Mouse (Mus musculus): ENCODE measurements at regions not wholly inside any gene's neighbourhood (a gene's known extent, or its start where the extent isn't known, plus 50 kb on each side); places are given as distances from the start of the nearest gene placed in this dataset.

DNA sequence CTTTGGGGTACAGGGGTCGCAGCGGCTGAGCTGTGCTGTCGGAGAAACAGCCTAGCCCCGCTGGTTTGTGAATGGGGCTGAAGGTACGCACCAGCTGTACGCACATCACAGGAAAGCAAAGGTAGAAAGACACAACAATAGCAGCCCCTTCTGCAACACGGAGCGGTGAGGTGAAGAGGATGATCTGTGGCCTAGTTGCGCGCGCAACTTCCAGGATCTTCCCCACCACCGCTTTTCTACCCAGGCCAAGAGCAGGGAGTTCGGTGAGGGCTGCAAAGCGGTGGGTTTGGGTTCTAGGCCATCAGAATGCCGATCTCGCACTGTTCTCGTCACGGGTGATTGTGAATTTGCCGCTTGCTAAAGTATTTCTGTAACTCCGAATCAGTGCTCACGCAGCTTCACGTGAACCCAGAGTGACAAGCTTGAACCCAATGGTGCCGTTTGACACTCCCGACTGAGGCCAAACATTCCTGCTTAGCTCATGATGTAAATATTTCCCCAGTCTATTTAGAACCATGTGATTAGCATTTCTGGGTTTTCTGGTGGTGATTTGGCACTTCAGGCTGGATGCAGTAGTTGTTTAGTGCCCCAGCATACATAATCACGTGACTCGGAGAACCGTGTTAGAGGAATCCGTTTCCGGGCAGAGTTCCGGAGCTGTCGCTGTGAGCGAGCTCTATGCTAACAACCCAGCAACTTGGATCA, 54.7 kb downstream of the Cryaa start:
- no peaks in the 10 kb centered on the region for H3K9me3 ChIP-seq (ENCODE audit: control insufficient read depth, low read length)
- no peak overlapping the region for H3K4me2 ChIP-seq (ENCODE audit: low read depth)
- H3K4me3 ChIP-seq (ENCODE audit: low read depth, low read length) = no peak overlapping the region
- H3K9ac ChIP-seq (ENCODE audit: low read length) = no peak overlapping the region
- no peak overlapping the region for H3K27ac ChIP-seq (ENCODE audit: low read depth, low read length)
- no peak for ATAC-seq (ENCODE audit: insufficient read depth, low FRiP score, low TSS enrichment)
- H3K36me3 ChIP-seq (ENCODE audit: control insufficient read depth, insufficient read depth, low read length) = no peaks in the 10 kb centered on the region
- H3K27me3 ChIP-seq (ENCODE audit: control insufficient read depth, insufficient read depth, low read length) = no peaks in the 10 kb centered on the region
- no peaks in the 10 kb centered on the region for H3K4me1 ChIP-seq (ENCODE audit: control insufficient read depth, insufficient read depth, low read length)
- WGBS = 95% methylated on average over 32 of the region's 32 CpGs
- DNase-seq (ENCODE audit: low spot score) = no peak

DNA sequence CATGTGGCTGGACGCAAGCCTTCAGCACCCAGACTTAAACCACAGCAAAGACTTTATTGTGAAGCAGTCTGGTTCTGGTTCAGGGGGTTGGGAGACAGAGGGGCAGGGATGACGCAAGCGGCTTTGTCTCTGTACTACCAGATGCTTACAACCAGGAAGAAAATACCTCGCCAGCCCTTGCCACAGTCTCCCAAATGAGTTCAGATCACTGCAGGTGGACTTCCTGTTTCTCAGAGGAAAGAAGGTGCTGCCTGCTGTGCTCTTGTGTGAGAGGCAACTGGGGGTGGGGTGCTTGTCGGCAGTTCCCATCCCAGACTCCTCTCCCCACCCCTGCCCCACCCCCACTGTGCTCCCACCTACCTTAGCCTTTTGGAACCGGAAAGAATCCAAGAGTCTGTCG, 56.9 kb downstream of the Cryaa start:
- ATAC-seq (ENCODE audit: insufficient read depth, low FRiP score, low TSS enrichment) (no peak), DNase-seq (ENCODE audit: low spot score) (no peak)
- no peak overlapping the region for H3K4me2 ChIP-seq (ENCODE audit: low read depth)
- H3K4me1 ChIP-seq (ENCODE audit: control insufficient read depth, insufficient read depth, low read length) = no peaks in the 10 kb centered on the region
- no peak overlapping the region for H3K4me3 ChIP-seq (ENCODE audit: low read depth, low read length)
- H3K27ac ChIP-seq (ENCODE audit: low read depth, low read length) = no peak overlapping the region
- H3K27me3 ChIP-seq (ENCODE audit: control insufficient read depth, insufficient read depth, low read length) = no peaks in the 10 kb centered on the region
- no peaks in the 10 kb centered on the region for H3K36me3 ChIP-seq (ENCODE audit: control insufficient read depth, insufficient read depth, low read length)
- 40% methylated on average over 7 of the region's 7 CpGs for WGBS
- no peak overlapping the region for H3K9ac ChIP-seq (ENCODE audit: low read length)
- H3K9me3 ChIP-seq (ENCODE audit: control insufficient read depth, low read length) = no peaks in the 10 kb centered on the region

DNA sequence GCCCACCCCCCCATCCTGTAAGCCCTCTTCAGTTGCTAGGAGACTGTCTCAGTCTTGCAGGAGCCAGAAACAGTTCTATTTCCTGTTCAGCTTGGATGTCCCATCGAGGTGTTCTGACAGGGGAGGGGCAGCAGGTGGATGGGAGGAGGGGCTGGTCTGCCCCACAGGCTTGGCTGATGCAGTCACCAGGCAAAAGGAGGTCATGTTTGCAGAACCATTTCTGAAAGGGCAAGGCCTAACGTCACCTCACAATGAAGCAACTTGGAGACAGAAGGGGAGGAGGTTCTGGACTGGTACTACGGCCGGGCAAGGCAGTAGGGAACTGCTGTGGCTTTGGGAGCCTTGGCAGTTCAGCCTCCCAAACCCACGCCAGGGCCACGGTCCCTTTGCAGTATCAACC, 59.1 kb downstream of the Cryaa start:
- 89% methylated on average over 6 of the region's 6 CpGs for WGBS
- ATAC-seq (ENCODE audit: insufficient read depth, low FRiP score, low TSS enrichment) = no peak
- Histone ChIP-seq H3K36me3 (ENCODE audit: control insufficient read depth, insufficient read depth, low read length) (no peaks in the 10 kb centered on the region), H3K27ac (ENCODE audit: low read depth, low read length) (no peak overlapping the region), H3K27me3 (ENCODE audit: control insufficient read depth, insufficient read depth, low read length) (no peaks in the 10 kb centered on the region), H3K9ac (ENCODE audit: low read length) (no peak overlapping the region), H3K4me1 (ENCODE audit: control insufficient read depth, insufficient read depth, low read length) (no peaks in the 10 kb centered on the region), H3K9me3 (ENCODE audit: control insufficient read depth, low read length) (no peaks in the 10 kb centered on the region), H3K4me3 (ENCODE audit: low read depth, low read length) (no peak overlapping the region), H3K4me2 (ENCODE audit: low read depth) (no peak overlapping the region)
- DNase-seq (ENCODE audit: low spot score) = no peak

DNA sequence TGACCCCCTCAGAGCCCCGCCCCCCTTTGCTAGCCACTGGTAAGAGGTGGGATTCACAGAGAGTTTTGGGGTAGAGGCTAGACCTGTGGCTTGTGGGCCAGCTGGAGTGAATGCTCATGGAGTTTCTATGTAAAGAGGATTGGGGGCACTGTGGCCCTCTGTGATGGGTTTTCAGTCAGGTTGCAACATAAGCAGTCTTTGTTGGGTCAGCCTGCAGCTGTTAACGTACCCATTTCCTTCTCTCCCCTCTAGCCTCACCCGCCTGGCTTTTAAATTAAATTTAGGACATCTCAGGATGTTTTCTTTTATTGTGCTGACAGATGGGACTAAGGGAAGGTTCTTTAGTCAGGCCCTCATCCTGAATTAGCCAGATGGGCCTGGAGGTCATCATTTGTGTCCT, 60.6 kb downstream of the Cryaa start:
- Histone ChIP-seq H3K27ac (ENCODE audit: low read depth, low read length) (no peak overlapping the region), H3K27me3 (ENCODE audit: control insufficient read depth, insufficient read depth, low read length) (no peaks in the 10 kb centered on the region), H3K4me1 (ENCODE audit: control insufficient read depth, insufficient read depth, low read length) (no peaks in the 10 kb centered on the region), H3K4me3 (ENCODE audit: low read depth, low read length) (no peak overlapping the region), H3K9ac (ENCODE audit: low read length) (no peak overlapping the region), H3K36me3 (ENCODE audit: control insufficient read depth, insufficient read depth, low read length) (no peaks in the 10 kb centered on the region), H3K4me2 (ENCODE audit: low read depth) (no peak overlapping the region), H3K9me3 (ENCODE audit: control insufficient read depth, low read length) (no peaks in the 10 kb centered on the region)
- DNase-seq (ENCODE audit: low spot score) (no peak), ATAC-seq (ENCODE audit: insufficient read depth, low FRiP score, low TSS enrichment) (no peak)
- 45% methylated on average over 3 of the region's 3 CpGs for whole genome bisulfite sequencing

DNA sequence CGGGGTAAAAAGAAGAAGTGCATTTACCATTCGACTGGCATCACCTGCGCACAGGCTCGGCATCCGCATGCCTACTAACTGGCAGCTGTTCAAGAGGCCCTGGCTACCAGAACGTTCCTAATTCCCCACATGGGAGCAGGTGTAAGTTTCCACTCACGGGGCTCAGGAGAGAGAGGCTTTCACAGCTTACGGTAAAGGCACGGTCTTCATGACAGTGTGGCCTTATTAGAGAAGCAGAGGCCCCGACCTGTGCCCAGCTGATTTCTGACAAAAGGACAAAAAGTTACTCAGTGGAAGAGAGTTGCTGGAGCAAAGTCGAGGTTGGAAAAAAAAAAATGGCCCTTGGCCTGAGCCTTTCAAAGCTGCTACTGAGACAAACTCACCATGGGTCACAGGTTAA, 62.0 kb downstream of the Cryaa start:
- Histone ChIP-seq H3K9ac (ENCODE audit: low read length) (no peak overlapping the region), H3K27ac (ENCODE audit: low read depth, low read length) (no peak overlapping the region), H3K4me2 (ENCODE audit: low read depth) (no peak overlapping the region), H3K4me3 (ENCODE audit: low read depth, low read length) (no peak overlapping the region), H3K9me3 (ENCODE audit: control insufficient read depth, low read length) (no peaks in the 10 kb centered on the region), H3K27me3 (ENCODE audit: control insufficient read depth, insufficient read depth, low read length) (no peaks in the 10 kb centered on the region), H3K4me1 (ENCODE audit: control insufficient read depth, insufficient read depth, low read length) (no peaks in the 10 kb centered on the region), H3K36me3 (ENCODE audit: control insufficient read depth, insufficient read depth, low read length) (no peaks in the 10 kb centered on the region)
- DNase-seq (ENCODE audit: low spot score) (no peak), ATAC-seq (ENCODE audit: insufficient read depth, low FRiP score, low TSS enrichment) (no peak)
- 67% methylated on average over 11 of the region's 11 CpGs for WGBS

DNA sequence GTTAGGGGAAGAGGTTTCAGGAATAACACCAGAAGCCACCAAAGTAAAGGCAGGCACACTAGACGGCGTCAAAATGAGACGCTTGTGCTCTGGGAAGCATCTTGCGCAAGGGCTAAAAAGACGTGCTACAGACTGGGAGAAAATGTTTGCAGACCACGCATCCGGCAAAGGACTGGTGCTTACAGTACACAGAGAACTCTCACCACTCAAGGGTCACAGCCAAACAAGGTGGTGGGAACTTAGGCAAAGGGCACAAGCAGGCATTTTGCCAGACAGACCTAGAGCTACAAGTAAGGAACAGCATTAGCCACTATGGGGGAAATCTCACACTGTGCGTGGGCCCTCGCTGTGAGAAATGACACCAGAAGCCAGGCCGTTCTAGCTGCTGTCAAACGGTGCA, 62.5 kb downstream of the Cryaa start:
- WGBS = 64% methylated on average over 11 of the region's 11 CpGs
- no peak overlapping the region for H3K4me3 ChIP-seq (ENCODE audit: low read depth, low read length)
- no peak for ATAC-seq (ENCODE audit: insufficient read depth, low FRiP score, low TSS enrichment)
- no peaks in the 10 kb centered on the region for H3K27me3 ChIP-seq (ENCODE audit: control insufficient read depth, insufficient read depth, low read length)
- no peak overlapping the region for H3K27ac ChIP-seq (ENCODE audit: low read depth, low read length)
- no peaks in the 10 kb centered on the region for H3K9me3 ChIP-seq (ENCODE audit: control insufficient read depth, low read length)
- H3K36me3 ChIP-seq (ENCODE audit: control insufficient read depth, insufficient read depth, low read length) = no peaks in the 10 kb centered on the region
- no peak overlapping the region for H3K4me2 ChIP-seq (ENCODE audit: low read depth)
- no peak for DNase-seq (ENCODE audit: low spot score)
- H3K9ac ChIP-seq (ENCODE audit: low read length) = no peak overlapping the region
- no peaks in the 10 kb centered on the region for H3K4me1 ChIP-seq (ENCODE audit: control insufficient read depth, insufficient read depth, low read length)

DNA sequence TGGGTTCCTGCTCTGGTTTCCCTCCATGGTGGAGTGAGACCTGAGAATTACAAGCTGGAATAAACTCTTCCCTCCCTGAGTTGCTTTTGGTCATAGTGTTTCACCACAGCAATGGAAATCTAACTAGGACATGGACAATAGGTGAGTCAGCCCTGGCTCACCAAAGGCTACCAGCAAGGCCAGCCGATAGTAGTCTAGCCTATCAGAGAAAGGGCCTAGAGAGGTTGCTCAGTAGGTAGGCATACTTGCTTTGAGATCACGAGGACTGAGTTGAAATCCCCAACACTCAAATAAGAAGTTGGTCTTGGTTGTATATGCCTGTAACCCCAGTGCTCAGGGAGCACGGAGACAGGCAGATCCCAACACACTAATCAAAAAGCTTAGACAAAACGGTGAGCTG, 66.0 kb downstream of the Cryaa start:
- Histone ChIP-seq H3K27ac (ENCODE audit: low read depth, low read length) (no peak overlapping the region), H3K4me2 (ENCODE audit: low read depth) (no peak overlapping the region), H3K4me1 (ENCODE audit: control insufficient read depth, insufficient read depth, low read length) (peaks cover 4% of the 10 kb centered on the region; the same call in 1 of the 2 replicates), H3K27me3 (ENCODE audit: control insufficient read depth, insufficient read depth, low read length) (no peaks in the 10 kb centered on the region), H3K4me3 (ENCODE audit: low read depth, low read length) (no peak overlapping the region), H3K9ac (ENCODE audit: low read length) (no peak overlapping the region), H3K9me3 (ENCODE audit: control insufficient read depth, low read length) (no peaks in the 10 kb centered on the region), H3K36me3 (ENCODE audit: control insufficient read depth, insufficient read depth, low read length) (no peaks in the 10 kb centered on the region)
- 91% methylated on average over 4 of the region's 4 CpGs for WGBS
- DNase-seq (ENCODE audit: low spot score) = no peak
- ATAC-seq (ENCODE audit: insufficient read depth, low FRiP score, low TSS enrichment) = no peak

DNA sequence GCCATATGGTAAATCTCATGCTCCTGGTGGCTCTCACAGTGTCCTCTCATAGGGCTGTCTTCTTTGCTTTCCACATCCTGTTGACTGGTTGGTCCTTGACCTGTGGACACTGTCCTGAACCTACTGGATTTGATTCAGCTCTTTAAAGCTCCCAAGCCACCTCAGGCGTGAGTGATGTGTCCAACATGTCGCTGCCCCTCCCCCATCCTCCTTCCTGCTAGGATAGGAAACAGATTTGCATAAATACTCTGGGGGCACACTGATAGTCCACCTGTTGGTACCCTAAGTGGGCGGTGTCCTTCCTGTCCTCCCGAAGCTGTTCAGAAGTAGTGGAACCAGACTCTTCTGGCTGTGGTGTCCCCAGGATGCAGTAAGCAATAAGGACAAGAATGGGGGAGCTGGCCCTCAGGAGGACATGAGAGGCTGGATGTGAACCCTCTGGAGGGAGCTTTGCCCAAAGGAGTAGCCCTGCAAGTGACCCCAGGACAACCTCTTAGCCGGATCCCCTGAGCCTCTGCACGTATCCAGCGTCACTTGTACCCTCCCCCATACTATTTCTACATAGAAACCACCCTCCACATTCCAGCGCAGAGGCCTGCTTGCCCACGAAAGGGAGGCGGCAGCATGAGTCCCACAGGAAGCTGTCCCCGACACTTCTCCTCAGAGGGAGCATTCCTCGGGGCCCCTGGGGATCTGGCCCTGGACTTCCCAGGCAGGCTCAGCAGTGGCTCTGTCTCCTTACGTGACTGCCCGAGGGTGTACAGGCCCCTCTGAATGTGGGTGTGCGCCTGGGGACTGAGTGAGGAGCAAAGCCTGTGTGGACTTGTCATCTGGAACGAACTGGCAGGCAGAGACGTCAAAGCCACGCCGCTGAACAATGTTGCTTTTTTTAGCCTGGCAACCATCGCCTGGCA, 68.8 kb downstream of the Cryaa start:
- Histone ChIP-seq H3K27me3 (ENCODE audit: control insufficient read depth, insufficient read depth, low read length) (no peaks in the 10 kb centered on the region), H3K36me3 (ENCODE audit: control insufficient read depth, insufficient read depth, low read length) (no peaks in the 10 kb centered on the region), H3K27ac (ENCODE audit: low read depth, low read length) (no peak overlapping the region), H3K9ac (ENCODE audit: low read length) (no peak overlapping the region; the same call in 1 of the 2 replicates), H3K4me3 (ENCODE audit: low read depth, low read length) (no peak overlapping the region), H3K4me1 (ENCODE audit: control insufficient read depth, insufficient read depth, low read length) (peaks cover 4% of the 10 kb centered on the region; the same call in 1 of the 2 replicates), H3K9me3 (ENCODE audit: control insufficient read depth, low read length) (no peaks in the 10 kb centered on the region), H3K4me2 (ENCODE audit: low read depth) (no peak overlapping the region)
- ATAC-seq (ENCODE audit: insufficient read depth, low FRiP score, low TSS enrichment) (no peak), DNase-seq (ENCODE audit: low spot score) (no peak)
- 58% methylated on average over 20 of the region's 20 CpGs for WGBS

DNA sequence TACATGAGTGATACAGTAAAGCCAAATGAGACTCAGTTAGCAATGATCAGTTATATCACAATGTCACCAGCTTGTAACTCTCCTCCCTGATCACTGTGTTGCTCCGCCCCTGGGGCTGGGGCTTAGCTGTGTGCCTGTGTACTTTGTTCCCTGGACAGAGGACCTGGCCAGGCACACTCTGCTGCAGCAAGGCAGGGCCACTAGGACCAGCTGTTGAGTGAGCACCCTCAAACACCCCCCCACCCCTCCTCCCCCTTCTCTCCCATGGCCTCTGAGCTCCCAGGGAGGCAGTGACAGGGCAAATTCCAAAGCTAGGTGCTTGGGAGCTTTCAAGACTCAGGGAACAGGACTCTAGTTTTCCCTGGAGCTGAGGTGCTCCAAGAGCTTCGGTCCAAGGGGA, 70.0 kb downstream of the Cryaa start:
- 87% methylated on average over 2 of the region's 2 CpGs for WGBS
- Histone ChIP-seq H3K9ac (ENCODE audit: low read length) (no peak overlapping the region), H3K4me2 (ENCODE audit: low read depth) (no peak overlapping the region), H3K4me1 (ENCODE audit: control insufficient read depth, insufficient read depth, low read length) (peaks cover 4% of the 10 kb centered on the region; the same call in 1 of the 2 replicates), H3K4me3 (ENCODE audit: low read depth, low read length) (no peak overlapping the region), H3K27me3 (ENCODE audit: control insufficient read depth, insufficient read depth, low read length) (no peaks in the 10 kb centered on the region), H3K36me3 (ENCODE audit: control insufficient read depth, insufficient read depth, low read length) (no peaks in the 10 kb centered on the region), H3K9me3 (ENCODE audit: control insufficient read depth, low read length) (no peaks in the 10 kb centered on the region), H3K27ac (ENCODE audit: low read depth, low read length) (no peak overlapping the region)
- DNase-seq (ENCODE audit: low spot score) (no peak), ATAC-seq (ENCODE audit: insufficient read depth, low FRiP score, low TSS enrichment) (no peak)

Data from neural tube, embryonic 11.5 days (tissue).